Mouse (Mus musculus) cerebellum, postnatal 10 days (tissue): ENCODE results near the gene Zfp872.
"Not testable (repeated sequence)": the region's sequence is repeated elsewhere in the genome, so short reads cannot be mapped to it uniquely, and the experiment has no call there.

Experiments
- DNase-seq, 2 experiments: peaks; one replicate each; pipeline ENCODE4 v3.0.0; 2021; ENCODE audit warnings: mixed read lengths in 2 of 2

Zfp872 gene

DNA sequence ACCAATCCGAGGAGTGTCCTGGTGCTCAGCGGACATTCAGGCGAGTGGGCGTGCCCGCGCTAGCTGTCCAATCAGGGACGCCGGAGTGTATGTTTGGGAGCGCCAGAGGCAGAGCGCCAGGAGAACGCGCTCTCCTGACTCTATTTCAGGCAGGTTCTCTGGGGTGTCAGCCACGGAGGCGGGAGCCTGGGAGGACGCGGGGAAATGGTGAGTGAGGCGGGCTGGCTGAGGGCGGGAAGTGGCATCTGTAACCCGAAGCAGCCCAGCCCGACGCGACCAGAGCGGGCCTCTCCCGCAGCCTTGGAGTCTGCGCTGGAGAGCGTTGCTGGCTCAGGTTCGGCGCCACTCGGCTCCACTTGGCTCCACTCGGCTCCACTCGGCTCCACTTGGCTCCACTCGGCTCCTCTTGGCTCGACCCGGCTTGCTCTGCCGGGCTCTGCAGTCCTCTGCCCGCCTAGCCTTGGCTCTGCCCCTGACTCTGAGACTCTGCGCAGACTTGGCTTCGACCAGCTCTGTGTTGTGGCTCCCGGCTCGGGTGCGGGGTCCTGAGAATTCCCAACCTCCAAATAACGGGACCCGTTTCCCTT lies at the start of gene Zfp872:
Zfp872 (plus strand) TSS at position 66 of the 587 bp plus-strand sequence.
- DNase-seq = peak; percentile 86 to 92

DNA sequence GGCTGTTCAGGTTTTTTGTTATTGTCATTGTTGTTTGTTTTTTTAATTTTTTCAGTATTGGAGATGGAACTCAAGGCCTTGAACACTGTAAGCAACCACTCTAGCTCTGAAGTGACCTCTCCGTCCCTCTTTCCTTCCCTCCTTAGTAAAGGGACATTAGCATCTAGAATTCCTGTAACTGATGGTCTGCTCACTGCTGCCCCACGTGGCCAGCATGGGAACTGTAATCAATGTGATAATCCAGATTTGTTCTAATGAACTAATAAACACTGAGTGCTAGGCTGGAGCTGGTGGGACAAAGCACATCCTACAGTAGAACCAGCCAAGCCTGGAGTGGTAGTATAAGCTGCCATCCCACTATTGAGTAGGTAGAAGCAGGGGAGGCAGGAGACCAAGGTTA lies 49.4 kb upstream of the Zfp872 start:
- DNase-seq = peak; percentile 65 to 72

DNA sequence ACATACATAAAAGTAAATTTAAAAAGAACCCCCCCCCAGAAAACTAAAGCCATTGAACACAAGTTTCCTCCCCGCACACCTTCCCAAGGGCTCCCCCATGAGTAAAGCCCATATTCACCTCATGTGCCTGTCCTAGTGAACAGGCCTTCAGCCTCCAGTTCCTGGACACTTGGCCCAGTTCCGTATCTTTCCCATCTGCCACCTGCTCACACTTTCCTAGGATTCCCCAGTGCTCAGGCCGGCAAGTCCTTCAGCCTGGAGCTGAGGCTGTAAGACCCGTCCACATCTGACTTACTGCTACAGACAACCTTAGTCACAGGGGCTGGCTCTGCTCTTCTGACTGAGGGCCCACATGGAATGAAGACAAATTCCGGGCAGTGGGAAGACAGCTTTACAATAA lies 48.1 kb upstream of the Zfp872 start:
- peak; percentile 69 to 72 for DNase-seq

DNA sequence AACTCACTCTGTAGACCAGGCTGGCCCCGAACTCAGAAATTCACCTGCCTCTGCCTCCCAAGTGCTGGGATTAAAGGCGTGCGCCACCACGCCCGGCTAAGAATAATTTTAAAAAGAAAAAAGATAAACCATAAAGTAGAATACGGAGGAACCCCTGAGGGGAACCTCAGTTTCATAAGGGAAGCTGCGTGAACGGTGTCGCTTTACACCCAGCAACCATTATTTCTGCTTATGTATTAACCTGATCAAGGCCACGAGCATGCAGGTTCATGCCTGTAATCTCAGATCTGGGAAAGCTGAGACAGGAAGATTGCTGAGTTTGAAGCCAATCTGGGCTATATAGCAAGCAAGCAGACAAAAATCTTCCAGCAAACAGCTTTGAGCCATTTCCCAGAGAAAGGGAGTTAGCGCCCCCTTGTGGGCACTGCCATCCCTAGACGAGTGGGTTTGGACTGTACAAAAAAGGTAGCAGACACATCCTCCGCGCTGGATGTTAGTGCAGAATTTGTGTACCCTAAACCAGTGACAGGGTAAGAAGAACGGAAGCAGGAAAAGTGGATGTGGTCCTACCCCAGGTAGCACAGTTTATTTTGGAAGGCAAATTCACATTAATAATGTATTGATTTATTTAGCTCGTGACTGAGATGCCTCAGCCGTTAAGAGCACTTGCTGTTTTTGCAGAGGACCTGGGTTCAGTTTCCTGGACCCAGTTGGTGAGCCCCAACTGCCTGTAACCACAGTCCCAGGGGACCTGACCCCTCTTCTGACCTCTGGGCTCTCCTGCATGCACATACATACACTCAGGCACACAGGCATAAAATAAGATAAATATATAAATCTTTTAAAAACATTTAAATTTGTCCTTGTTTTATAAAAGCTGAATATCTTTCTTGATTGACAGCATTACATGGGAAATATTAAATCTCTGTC lies 44.5 kb upstream of the Zfp872 start:
- peak; percentile 96 to 98 for DNase-seq

DNA sequence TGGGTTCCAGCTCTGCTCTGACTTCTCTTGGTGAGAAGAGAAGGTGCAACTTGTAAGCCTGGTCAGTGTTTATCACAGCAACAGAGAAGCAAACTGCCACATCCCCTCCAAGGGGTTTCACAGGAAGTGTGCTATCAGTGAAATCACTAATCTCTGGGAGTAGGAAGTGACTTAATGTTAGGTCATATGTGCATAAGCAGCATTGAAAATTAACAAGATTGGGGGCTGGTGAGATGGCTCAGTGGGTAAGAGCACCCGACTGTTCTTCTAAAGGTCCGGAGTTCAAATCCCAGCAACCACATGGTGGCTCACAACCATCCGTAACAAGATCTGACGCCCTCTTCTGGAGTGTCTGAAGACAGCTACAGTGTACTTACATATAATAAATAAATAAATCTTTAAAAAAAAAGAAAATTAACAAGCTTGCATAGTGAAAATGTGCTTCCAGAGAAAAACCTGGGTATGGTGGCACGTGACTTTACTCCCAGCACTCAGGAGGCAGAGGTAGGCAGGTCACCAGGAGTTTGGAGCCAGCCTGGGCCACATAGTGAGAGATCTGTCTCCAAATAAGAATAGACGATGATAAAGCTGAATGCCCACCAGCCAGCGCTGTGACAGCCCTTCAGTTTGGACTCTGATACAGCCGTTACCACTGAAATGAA lies 43.5 kb upstream of the Zfp872 start:
- no peak for DNase-seq

DNA sequence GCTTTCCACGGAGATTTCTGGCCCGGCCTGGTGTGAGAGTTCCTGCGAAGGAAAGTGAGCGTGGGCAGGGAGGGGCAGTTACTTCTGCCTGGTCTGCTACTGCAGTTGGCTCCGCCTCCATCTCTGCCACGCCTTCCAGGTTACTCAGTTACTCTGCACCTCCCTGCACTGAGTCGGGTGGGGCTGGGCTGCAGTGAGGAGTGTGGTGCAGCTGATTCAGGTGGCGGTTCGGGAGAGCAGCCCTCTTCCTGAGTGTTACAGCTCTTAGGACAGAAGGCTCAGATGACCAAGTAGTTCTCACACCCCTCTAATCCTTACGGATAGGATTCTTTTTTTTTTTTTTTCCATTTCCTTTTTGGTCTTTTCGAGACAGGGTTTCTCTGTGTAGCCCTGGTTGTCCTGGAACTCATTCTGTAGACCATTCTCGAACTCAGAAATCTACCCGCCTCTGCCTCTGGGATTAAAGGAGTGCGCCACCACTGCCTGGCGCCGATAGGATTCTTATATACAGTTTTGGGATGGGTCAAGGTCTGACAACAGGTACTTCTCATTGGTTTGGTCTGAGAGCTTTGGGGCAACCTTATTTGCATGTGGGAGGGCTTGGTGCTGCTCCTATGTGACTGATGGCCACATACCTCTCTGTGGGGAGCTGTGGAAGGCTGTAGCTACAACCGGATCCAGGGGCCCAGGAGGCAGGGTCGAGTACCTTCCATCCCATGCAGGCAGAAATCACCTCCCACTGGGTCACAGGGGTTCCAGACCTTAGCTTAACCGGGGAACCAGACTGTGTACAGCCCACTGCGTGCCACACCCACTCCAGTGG lies 38.3 kb upstream of the Zfp872 start:
- DNase-seq = no peak

DNA sequence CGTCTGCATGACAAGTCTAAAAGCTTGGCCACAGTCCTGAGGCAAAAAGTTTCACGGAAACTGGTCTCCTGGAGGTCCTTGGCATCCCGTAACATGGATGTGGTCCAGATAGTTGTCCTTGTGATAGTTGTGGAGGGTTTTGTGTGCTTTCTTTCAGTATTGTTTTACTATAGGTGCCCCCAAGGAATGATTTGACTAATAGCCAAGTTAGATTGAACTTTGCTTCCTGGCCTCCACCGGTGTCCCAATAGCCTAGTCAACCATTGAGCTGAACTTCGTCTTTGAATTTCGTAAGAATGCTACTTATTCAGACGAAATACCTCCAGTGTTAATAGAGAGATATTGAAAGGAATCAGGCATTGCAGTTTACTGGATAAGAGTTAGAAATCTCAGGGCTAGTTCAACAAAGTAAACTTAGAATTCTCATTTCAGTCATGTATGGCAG lies 37.6 kb upstream of the Zfp872 start:
- DNase-seq = not testable (repeated sequence)

DNA sequence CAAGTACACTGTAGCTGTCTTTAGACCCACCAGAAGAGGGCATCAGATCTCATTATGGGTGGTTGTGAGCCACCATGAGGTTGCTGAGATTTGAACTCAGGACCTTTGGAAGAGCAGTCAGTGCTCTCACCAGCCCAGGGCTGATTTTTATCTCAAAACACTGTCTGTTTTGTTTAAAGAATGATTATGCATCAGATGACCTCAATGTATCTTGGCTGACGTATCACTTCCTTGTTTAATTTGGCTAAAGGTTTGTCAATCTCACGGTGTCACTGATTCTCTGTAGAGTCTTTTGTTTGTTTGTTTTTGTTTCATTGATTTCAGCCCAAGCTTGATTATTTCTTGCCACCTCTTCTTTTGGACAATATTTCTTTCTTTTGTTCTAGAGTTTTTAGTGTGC lies 36.9 kb upstream of the Zfp872 start:
- DNase-seq = no peak

DNA sequence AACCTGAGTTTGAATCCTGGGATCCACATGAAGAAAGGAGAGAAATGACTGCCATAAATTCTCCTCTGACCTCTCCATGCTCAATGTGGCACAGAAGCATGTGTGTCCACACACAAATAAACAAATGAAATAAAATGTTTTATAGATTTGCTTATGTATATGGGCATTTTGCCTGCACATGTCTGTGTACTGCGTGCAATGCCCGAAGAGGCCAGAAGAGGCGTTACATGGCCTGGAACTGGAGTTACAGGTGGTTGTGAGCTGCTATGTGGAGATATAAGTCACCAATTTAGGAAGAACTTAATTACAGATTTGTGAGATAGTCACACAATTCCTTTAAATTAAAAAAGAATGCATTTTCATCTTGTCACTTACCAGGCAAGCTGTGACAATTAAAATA lies 34.1 kb upstream of the Zfp872 start:
- DNase-seq = peak in 1 of 2 experiments; percentile 28

DNA sequence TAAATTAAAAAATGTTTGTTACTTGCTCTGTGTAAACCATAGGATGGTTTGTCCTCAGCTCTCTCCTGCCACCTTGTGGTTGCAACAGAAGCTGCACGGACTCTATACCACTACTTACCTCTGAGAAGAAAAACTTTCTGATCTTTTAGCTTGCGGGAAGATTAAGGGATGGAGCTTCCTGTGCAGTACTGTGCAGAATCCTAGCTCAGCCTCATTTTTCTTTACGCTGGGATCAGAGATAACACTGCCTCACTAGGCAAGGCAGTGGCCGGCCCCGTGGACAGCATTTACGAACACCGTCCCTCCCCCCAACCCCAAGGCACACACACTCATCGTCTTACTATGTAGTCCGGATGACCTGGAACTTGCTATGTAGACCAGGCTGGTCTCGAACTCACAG lies 32.3 kb upstream of the Zfp872 start:
- DNase-seq = peak; percentile 85 to 88

DNA sequence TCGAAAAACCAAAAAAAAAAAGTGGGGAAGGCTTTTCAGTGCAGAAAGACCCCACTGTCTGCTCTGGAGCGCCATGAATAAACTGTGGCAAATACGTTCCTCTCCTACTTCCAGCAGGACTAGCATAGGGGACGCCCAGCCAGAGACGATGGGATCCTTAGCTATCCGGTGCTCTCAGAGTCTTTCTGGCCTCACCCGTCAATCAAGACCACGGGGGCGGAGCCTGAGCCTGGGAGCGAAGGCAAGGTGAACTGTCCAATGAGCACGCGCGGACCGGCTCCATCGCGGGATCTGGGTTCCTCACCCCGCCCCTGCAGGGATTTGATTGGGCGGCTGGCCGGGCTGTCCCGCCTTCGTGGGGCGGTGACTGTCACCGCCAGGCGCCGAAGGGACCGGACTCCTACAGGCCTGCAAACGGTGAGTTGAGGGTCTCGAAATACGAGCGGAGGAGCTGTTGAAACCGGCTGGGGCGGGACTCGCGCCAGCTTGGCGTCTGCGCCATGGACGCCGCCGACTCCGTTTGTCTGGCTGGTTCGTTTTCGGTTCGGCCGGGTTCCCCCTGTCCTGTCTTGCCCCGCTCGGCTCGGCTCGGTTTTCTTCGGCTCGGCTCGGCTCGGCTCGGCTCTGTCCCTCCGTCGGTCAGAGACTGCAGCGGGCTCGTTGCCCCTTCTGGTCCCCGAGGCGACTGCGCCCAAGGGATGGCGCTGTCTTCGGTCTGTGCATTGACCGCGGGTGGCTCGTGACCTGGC lies 31.2 kb upstream of the Zfp872 start, which contains the start of gene Pigyl:
Pigyl (plus strand) TSS at position 350 of the 749 bp plus-strand sequence.
- peak; percentile 100 for DNase-seq

DNA sequence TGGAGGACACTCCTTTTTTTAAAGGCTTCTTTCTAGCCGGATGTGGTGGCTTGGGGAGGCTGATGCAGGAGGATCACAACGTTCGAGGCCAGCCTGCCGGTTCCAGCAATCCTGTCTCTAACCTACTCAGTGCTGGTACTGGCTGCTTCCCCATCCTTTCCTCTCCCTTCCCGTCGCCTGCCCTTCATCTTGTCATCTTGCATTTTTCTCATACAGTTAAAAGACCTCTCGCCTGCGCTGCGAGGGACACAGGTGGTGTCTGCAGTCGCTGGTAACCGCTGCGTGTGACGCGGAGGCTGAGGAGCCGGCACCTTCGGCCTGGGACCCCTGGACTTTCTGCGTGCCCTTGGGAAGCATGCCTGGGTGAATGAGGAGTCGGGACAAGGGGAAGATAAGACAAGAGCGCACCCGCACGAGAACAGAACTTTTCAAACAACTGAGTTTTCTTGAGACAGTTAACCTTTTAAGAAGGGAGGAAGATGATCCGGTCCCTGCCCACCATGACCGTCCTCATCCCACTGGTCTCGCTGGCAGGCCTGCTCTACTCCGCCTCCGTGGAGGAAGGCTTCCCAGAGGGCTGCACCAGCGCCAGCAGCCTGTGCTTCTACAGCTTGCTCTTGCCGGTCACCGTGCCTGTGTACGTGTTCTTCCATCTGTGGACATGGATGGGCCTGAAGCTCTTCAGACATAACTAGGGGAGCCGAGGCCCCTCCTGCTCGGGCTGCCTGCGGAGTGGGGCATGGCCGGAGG lies 30.2 kb upstream of the Zfp872 start:
- peak; percentile 42 to 44 for DNase-seq

DNA sequence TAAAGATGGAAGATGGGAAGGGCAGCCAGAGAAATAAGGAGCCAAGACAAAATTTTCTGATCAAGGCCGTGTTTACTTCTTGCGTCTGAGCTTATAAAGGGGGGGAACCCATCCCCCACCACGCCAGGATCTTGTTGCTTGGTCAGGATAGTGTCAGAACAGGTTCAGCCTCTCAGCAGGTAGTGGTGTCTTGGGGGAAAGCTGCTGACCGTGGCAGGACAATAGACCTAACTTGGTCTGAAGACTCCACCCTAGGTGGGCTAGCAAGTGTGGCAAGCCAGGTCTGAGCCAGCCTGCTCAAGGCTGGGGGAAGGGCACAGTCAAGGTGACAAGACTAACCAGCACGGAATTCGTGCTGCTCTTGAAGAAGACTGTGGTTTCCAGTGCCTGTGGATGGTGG lies 26.6 kb upstream of the Zfp872 start:
- no peak for DNase-seq

DNA sequence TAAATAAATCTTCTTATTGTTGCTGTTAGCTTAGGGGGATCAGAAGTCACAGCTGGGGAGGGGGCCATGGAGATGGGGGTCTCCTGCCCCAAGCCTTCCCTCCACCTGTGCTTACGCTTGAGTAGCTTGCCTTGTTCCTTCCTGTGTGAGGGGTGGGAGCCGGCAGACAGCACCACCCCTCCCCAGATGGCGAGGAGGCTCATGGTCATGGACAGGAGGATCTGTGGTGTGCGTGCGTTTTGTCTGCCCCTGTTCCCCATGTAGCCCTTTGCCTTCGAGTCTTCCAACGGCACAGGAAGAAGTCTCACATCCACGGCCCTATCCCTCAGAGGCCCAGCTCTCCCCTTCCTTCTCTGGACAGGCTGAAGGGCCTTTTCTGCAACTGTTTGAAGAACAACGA lies 25.6 kb upstream of the Zfp872 start:
- no peak for DNase-seq

DNA sequence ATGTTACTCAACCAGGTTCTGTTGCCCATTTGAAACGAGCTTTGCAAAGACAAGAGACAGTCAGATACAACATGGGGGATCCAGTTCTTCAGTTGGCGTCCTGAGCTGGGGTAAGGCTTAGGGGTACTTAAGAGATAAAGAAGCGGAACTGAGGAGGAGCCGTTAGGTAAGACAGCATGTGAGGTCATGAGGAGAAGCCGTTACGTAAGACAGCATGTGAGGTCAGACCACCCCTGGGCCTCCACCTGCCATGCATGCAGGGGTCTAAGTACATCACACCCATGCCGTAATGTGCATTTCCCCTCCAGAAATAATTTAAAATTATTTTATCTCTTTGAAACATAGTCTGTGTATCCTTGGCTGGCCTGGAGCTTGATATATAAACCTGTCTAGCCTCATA lies 25.0 kb upstream of the Zfp872 start:
- DNase-seq = no peak

DNA sequence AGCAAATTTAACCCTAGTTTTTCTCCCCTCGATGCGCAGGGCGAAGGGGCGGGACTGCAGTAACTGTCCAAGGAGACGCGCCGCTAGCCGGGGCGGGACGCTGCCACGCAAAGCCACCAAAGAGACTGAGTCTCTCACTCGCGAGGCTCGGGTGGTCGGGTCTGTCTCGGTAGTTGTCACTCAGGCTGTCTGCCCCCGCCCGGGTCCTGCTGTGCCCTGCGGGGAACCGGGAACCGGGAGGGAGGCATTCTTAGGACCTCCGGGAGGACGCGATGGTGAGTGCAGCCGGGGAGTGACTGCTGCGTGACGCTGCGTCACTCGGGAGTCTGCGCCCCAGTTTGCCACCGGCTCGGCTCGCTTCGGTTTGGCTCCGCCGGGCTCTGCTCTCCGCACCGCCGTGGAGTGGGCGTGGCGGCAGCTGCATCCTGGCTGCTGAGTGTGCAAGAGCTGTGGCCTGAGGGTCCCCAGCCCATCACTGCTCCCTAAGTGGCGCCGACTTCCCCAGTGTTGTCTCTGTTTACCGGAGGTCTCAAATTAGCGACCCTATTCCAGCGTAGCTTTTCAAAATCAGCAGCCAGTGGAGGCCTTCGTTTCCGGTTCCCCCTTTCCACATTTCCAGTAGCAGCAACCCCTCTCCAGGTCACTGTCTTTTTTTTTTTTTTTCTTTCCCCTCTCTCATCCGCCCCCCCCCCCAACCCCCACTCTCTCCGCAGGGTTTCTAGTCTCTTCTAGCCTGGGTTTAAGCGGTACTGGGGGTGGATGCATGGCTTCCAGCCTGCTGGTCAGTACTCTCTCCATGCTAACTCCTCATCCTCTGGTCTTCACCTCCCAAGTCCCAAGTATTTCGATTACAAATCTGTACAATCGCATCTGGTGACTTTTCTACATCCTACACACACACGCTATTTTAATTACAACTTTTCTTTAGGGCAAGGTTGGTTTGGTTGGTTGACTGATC lies 22.9 kb upstream of the Zfp872 start:
- peak; percentile 55 to 62 for DNase-seq

DNA sequence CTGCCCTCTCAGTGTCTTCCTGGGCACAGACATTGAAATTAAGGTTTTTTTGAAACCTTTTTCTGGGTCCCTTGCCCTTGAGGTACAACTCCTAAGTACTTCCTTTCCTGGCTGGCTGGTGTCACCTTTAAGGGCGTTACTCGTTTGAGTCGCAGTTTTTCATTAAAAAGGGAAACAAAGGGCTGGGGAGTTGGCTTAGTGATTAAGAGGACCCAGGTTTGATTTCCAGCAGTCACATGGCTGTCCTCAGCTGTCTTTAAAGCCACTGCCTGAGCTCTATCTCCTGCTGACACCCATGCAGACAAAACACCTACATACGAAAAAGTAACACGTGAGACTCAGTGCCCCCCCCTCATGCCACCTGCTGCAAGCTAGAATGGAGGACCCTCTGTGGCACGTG lies 21.9 kb upstream of the Zfp872 start:
- DNase-seq = no peak

DNA sequence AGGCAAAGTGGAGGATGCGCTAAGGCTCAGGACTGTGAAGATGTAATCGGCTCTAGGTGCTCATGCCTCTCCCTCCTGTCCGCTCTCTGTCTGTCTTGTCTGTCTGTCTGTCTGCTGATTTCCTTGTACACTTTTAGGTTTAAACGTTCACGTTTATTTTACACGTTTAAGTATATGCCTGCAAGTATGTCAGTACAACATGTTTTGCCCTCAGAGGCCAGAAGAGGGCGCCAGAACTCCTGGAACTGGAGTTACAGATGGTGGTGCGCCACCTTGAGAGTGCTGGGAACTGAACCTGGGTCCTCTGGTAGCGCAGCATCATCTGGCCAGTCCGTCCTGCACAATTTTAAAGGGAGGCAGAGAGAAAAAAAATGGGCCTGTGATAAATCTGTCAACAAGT lies 21.2 kb upstream of the Zfp872 start:
- DNase-seq = peak; percentile 14 to 21

DNA sequence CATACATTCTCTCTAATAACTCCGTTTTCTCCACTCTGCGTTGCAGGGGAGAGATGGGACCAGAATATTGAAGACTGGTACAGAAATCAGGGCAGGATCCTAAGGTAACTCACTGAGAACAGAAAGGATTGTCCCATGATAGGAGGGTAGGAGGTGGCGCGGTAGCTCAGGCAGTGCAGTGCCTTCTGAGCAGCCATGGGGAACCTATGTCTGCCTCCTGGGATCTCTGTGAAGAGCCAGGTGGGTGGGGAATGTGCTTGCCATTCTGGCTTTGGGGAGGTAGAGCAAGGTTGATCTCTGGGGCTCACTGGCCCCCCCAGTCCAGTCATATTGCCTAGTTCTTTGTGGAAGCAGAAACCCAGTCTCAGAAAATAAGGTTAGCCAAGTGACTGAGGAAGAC lies 20.1 kb upstream of the Zfp872 start:
- no peak for DNase-seq

DNA sequence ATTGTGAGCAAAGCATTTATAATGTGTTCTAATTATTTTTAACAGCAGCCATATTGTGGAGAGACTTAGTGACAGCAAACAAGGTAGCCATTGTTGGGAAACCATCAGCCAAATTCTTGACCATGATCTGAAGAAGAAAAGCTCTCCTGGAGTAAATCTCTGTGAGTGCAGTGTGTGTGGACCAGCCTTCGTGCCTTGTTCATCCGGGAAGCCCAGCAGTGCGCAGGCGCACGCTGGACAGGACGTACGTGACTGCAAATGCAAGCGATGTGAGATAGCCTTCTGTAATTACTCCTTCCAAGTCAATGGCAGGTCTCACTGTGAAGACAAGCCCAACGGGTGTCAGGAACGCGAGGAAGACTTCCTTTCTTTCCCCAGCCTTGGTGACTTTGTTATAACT lies 18.6 kb upstream of the Zfp872 start:
- DNase-seq = no peak
